ENCODE assay signal across 23 mouse cellular contexts in the genomic region with DNA sequence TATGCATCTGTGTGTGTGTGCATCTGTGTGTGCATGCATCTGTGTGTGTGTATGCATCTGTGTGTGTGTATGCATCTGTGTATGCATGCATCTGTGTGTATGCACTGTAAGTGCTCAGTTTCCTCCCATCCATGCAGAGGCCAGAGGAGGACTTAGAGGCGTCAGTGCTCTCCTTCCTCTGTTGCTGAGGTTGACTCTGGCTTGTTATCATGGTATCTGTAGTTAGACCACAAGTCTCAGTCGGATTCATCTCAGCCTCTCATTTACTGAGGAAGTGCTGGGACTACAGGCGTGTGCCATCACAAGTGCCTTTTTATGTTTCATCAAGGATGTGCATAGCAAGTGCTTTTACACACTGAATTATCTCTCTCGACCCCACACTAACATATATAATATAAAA.
"Had no signal": no experiment of that assay in that cellular context is flagged by ENCODE, and none has a peak within 500 bp of the region (broad histone marks: within the 10 kb centered on the region; RNA-seq: fewer than 3 reads in every experiment).

No protein-coding gene starts in this region.

- DNase-seq: kidney, postnatal 10 days; kidney, postnatal 4 days; left cerebral cortex, postnatal 4 days; liver, postnatal 0 days; lung, embryonic 14.5 days; right cerebral cortex, adult 18-20 months; right cerebral cortex, postnatal 14 days; right cerebral cortex, postnatal 4 days; thymus, adult 2 months; thymus, postnatal 36 days had no signal

- H3K4me2 ChIP-seq: kidney, embryonic 15.5 days; limb, embryonic 12.5 days; limb, embryonic 15.5 days; liver, embryonic 11.5 days; lung, embryonic 14.5 days; midbrain, embryonic 13.5 days; neural tube, embryonic 12.5 days; neural tube, embryonic 15.5 days had no signal

- H3K9ac ChIP-seq: kidney, embryonic 15.5 days; limb, embryonic 12.5 days; limb, embryonic 15.5 days; liver, embryonic 14.5 days; liver, postnatal 0 days; lung, embryonic 14.5 days; midbrain, embryonic 13.5 days; neural tube, embryonic 12.5 days; neural tube, embryonic 15.5 days had no signal

- H3K27me3 ChIP-seq: kidney, embryonic 15.5 days; limb, embryonic 12.5 days; limb, embryonic 15.5 days; megakaryocyte, embryonic 14.5 days; midbrain, embryonic 13.5 days; neural tube, embryonic 12.5 days; neural tube, embryonic 15.5 days had no signal

- H3K27ac ChIP-seq: kidney, embryonic 15.5 days; limb, embryonic 12.5 days; limb, embryonic 15.5 days; liver, embryonic 14.5 days; macrophage; midbrain, embryonic 10.5 days; midbrain, embryonic 13.5 days; neural tube, embryonic 12.5 days; neural tube, embryonic 15.5 days; stomach, postnatal 0 days had no signal

- H3K4me3 ChIP-seq: kidney, embryonic 15.5 days; limb, embryonic 12.5 days; limb, embryonic 15.5 days; megakaryocyte, embryonic 14.5 days; midbrain, embryonic 10.5 days; midbrain, embryonic 13.5 days; neural tube, embryonic 12.5 days; neural tube, embryonic 15.5 days had no signal

- ATAC-seq: liver, postnatal 0 days; lung, postnatal 0 days; midbrain, embryonic 13.5 days had no signal

- H3K4me1 ChIP-seq: kidney, embryonic 15.5 days; limb, embryonic 12.5 days; limb, embryonic 15.5 days; midbrain, embryonic 10.5 days; midbrain, embryonic 13.5 days; neural tube, embryonic 12.5 days; neural tube, embryonic 15.5 days had no signal

- H3K9me3 ChIP-seq: kidney, embryonic 15.5 days; limb, embryonic 12.5 days; limb, embryonic 15.5 days; megakaryocyte, embryonic 14.5 days; midbrain, embryonic 10.5 days; midbrain, embryonic 13.5 days; neural tube, embryonic 12.5 days; neural tube, embryonic 15.5 days had no signal
